Mouse (Mus musculus): ENCODE data around the gene Pim3. TPM values are rescaled to one million over a fixed set of nuclear protein-coding genes. Genes with fewer than 3 reads are reported as not detected.

The Pim3 gene
- polyA plus RNA-seq, 1 experiment from 2014 or later = 53.8 TPM

- 27% methylated on average over 22 of the region's 22 CpGs for WGBS
- Histone ChIP-seq H3K27me3 (replicated peaks) (no peaks in the 10 kb centered on the region), H3K36me3 (peaks cover 11% of the 10 kb centered on the region), H3K4me2 (replicated peaks) (peak overlapping the region; percentile 91), H3K4me1 (replicated peaks) (peaks cover 44% of the 10 kb centered on the region), H3K9me3 (no peaks in the 10 kb centered on the region), H3K4me3 (replicated peaks) (peak overlapping the region; percentile 92), H3K27ac (peak overlapping the region; percentile 98), H3K9ac (peak overlapping the region; percentile 93)
- peak; percentile 2; the same call in 1 of the 2 replicates for ATAC-seq
Measured at GRCm38 (mm10) chr15:88864270-88865030, 2.5 kb downstream of the Pim3 start.

DNA sequence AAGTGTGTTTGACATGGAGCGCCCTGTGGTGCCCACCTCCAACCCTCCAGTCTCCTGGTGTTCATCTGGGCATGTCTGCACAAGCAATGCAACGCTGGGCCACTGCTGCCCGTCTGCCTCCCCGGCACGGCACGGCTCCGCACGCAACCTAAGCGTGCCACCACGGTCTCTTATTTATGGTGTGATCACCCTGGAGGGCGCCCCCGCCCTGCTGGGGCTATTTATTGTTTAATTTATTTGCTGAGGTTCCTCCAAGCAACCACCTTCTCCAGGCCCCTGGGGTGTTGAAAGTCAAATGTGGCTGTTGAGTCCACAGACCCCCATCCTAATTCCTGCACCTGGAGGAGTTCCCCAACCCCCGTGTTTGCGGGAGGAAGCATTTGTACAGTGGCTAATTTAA lies 3.1 kb downstream of the Pim3 start:
- peak overlapping the region; percentile 92 for H3K4me3 ChIP-seq (replicated peaks)
- H3K27ac ChIP-seq = peak overlapping the region; percentile 98; the same call in 1 of the 2 replicates
- 72% methylated on average over 14 of the region's 14 CpGs for WGBS
- no peak for ATAC-seq
- H3K27me3 ChIP-seq (replicated peaks) = no peaks in the 10 kb centered on the region
- peak overlapping the region; percentile 93 for H3K9ac ChIP-seq
- H3K4me2 ChIP-seq (replicated peaks) = peak overlapping the region; percentile 91
- peaks cover 44% of the 10 kb centered on the region for H3K4me1 ChIP-seq (replicated peaks)
- peaks cover 11% of the 10 kb centered on the region for H3K36me3 ChIP-seq
- H3K9me3 ChIP-seq = no peaks in the 10 kb centered on the region

DNA sequence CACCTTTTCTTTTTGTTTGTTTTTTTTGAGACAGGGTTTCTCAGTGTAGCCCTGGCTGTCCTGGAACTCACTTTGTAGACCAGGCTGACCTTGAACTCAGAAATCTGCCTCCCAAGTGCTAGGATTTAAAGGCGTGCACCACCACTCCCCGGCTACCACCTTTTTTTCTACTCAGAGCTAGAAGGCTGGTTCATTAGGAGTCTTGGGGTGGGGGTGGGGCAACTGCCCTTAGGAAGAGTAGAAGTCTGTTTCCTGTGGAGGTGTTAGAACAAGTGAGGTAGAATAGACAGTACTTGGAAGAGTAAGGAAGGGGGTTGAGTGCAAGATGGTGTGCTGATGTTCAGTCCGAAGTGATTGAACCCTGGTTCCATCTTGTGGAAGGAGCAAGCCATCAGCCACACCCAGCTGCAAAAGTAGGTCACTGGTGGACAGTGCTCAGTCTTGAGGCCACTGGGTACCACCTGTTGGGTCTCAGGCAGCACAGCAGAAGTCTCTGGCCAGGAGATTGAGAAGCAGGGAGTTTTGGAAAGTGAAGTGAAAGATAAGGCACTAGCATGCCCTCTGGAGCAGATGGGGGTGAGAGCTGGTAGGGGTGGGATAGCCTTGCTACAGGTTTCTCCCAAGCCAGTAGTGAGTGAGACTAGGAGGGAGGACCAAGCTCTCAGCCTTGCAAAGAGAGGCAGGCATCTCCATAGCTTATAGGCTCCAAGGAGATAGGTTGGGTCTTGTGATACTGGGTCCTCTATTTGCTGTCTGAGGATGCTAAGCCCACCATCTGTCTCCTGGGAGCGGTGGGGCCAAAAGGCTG lies 4.1 kb downstream of the Pim3 start:
- H3K9ac ChIP-seq = 0 out of 2 replicates have a peak overlapping the region, but pooled peaks have one; percentile 8
- H3K4me2 ChIP-seq (replicated peaks) = no peak overlapping the region; the same call in 1 of the 2 replicates
- peaks cover 11% of the 10 kb centered on the region for H3K36me3 ChIP-seq
- H3K4me3 ChIP-seq (replicated peaks) = no peak overlapping the region
- WGBS = 75% methylated on average over 4 of the region's 4 CpGs
- no peaks in the 10 kb centered on the region for H3K27me3 ChIP-seq (replicated peaks)
- H3K9me3 ChIP-seq = no peaks in the 10 kb centered on the region
- ATAC-seq = no peak
- H3K4me1 ChIP-seq (replicated peaks) = peaks cover 44% of the 10 kb centered on the region
- no peak overlapping the region for H3K27ac ChIP-seq

GRCm38 (mm10) chr15:88866934-88867356 lies 5.0 kb downstream of the Pim3 start:
- Histone ChIP-seq H3K27ac (peak overlapping the region; percentile 68), H3K36me3 (peaks cover 11% of the 10 kb centered on the region), H3K4me3 (replicated peaks) (no peak overlapping the region), H3K9ac (no peak overlapping the region), H3K27me3 (replicated peaks) (no peaks in the 10 kb centered on the region), H3K4me1 (replicated peaks) (peaks cover 40% of the 10 kb centered on the region), H3K9me3 (no peaks in the 10 kb centered on the region), H3K4me2 (replicated peaks) (no peak overlapping the region)
- WGBS = 41% methylated on average over 7 of the region's 7 CpGs
- ATAC-seq = no peak

DNA sequence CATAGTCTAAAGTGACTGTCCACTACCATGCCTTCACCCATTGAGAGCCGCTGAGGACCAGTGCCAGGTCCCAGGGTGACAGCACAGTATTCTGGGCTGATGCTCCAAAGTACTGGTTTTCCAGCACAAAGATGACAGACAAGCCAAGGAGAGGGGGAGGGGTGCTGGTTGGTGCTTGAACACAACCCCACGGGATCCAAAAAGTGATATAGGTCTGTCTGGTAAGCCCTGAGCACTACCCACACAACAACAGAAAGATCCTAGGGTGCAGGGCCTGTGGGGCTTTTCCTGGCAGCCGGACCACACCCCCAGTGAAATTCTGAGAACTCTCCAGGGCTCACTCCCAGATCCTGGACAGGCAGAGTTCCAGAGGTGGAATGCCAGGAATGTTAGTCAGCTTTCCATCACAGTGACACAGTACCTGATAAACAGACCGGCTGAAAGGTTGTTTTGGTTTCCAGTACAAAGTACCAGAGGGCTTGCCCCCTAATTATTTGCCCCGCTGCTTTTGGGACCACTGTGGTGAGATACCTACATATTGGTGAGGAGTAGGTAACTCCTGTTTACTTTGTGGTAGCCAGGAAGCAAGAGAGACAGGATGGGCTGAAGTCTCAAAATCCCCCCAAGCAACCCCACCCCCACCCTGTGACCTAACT lies 5.5 kb downstream of the Pim3 start:
- Histone ChIP-seq H3K4me1 (replicated peaks) (peaks cover 40% of the 10 kb centered on the region), H3K4me2 (replicated peaks) (no peak overlapping the region), H3K4me3 (replicated peaks) (no peak overlapping the region), H3K9ac (no peak overlapping the region), H3K27me3 (replicated peaks) (no peaks in the 10 kb centered on the region), H3K36me3 (peaks cover 11% of the 10 kb centered on the region), H3K27ac (peak overlapping the region; percentile 68), H3K9me3 (no peaks in the 10 kb centered on the region)
- ATAC-seq = no peak
- 17% methylated on average over 5 of the region's 5 CpGs for WGBS

DNA sequence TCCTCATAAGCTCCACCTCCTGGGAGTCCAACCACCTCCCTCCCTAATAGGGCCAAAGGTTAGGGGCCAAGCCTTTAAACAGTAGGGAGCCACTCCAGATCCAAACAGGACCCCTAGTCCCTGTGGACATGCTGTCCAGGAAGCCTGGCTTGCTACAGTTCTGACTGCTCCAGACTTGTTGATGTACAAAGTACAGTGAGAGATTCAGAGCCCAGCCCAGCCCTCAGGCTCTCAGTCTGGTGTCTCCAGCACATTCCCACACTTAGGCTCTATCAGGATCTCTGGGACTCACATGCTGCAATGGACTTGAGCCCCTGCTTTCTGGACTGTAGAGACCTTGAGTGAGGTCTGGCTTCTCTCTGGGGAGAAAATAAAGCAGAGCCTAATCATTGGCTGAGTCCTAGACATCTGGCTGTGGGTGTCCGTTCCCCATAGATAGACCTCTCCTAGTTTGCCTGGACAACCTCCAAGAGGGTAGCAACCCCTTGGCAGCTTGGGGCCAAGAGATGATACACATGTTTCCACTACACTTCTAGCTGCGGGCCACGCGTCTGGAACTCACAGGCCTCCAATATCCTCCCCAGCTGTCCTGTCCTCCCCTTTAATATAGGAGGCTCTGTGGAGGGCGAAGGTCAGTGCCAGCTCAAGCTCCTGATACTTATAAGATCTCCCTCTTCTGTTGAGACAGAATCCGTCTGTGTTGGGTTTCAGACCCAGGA lies 6.2 kb downstream of the Pim3 start:
- H3K27ac ChIP-seq = peak overlapping the region; percentile 68
- peaks cover 11% of the 10 kb centered on the region for H3K36me3 ChIP-seq
- H3K4me1 ChIP-seq (replicated peaks) = peaks cover 40% of the 10 kb centered on the region
- WGBS = 67% methylated on average over 6 of the region's 6 CpGs
- H3K9ac ChIP-seq = no peak overlapping the region
- no peaks in the 10 kb centered on the region for H3K9me3 ChIP-seq
- H3K27me3 ChIP-seq (replicated peaks) = no peaks in the 10 kb centered on the region
- peak; percentile 9; the same call in 1 of the 2 replicates for ATAC-seq
- H3K4me3 ChIP-seq (replicated peaks) = no peak overlapping the region
- no peak overlapping the region for H3K4me2 ChIP-seq (replicated peaks)

DNA sequence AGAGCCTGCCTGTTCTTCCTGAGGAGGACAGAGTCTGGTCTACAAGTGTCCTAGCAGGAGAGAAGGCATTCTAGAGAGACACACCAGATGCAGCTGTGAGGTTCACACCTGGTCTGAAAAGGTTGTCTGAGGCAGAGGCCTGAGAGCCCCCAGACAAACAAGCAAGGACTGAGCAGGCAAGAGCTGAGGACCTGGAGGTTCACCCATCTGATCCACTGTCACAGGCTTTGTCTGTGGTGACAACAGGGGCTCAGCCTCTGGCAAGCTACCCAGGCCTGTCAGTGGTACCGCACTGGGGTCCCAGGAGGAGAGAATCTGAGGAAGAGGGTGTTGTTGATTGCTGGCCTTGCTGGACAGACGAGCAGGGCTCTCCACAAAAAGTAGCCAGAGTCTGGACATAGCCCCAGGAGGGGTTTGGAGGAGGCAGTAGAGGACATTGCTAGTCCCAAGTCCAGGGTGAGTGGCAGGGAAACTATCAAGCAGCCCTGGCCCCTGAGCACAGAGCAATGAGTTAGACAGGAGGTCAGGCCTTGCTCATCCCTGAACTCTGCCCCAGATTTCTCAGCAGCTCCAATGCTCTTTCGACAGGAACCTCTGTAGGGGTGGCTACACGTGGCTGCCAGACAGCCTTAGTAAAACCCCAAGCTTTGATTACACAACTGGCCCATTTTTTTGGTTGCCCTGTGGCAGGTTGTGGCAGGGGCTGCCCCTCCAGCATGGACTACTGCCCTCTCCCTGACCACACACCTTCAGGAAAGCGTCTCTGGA lies 8.6 kb downstream of the Pim3 start:
- no peaks in the 10 kb centered on the region for H3K27me3 ChIP-seq (replicated peaks)
- ATAC-seq = no peak
- 69% methylated on average over 5 of the region's 5 CpGs for WGBS
- H3K4me2 ChIP-seq (replicated peaks) = no peak overlapping the region
- H3K4me1 ChIP-seq (replicated peaks) = peaks cover 27% of the 10 kb centered on the region
- no peak overlapping the region for H3K27ac ChIP-seq
- H3K36me3 ChIP-seq = no peaks in the 10 kb centered on the region
- no peak overlapping the region for H3K4me3 ChIP-seq (replicated peaks)
- no peak overlapping the region for H3K9ac ChIP-seq
- H3K9me3 ChIP-seq = no peaks in the 10 kb centered on the region

GRCm38 (mm10) chr15:88874061-88874460 lies 12.1 kb downstream of the Pim3 start:
- no peak overlapping the region for H3K4me3 ChIP-seq (replicated peaks)
- 87% methylated on average over 3 of the region's 3 CpGs for WGBS
- H3K9me3 ChIP-seq = no peaks in the 10 kb centered on the region
- H3K27me3 ChIP-seq (replicated peaks) = no peaks in the 10 kb centered on the region
- no peak overlapping the region for H3K4me2 ChIP-seq (replicated peaks)
- no peaks in the 10 kb centered on the region for H3K36me3 ChIP-seq
- 0 out of 2 replicates have a peak, but pooled peaks cover 2% of the 10 kb centered on the region for H3K4me1 ChIP-seq (replicated peaks)
- H3K27ac ChIP-seq = no peak overlapping the region
- no peak for ATAC-seq
- no peak overlapping the region for H3K9ac ChIP-seq

DNA sequence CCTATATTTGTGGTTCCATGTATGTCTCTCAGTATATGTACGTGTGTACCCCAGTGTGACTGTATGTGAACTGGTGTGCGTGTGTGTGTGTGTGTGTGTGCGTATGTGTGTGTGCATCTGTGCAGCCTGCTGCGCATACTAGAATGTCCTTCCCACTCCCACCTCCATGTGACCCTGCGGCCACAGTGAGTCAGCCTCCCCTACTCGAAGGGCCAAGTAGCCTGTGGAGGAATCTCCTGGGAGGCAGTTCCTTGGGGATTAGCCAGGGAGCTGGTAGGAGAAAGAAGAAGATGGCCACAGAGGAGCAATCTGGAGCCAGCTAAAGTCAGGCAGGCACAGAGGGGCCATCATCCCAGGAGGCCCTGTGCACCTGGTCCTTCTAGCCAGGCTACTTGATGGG lies 12.5 kb downstream of the Pim3 start:
- 88% methylated on average over 6 of the region's 6 CpGs for WGBS
- Histone ChIP-seq H3K4me3 (replicated peaks) (no peak overlapping the region), H3K27me3 (replicated peaks) (no peaks in the 10 kb centered on the region), H3K36me3 (no peaks in the 10 kb centered on the region), H3K4me1 (replicated peaks) (0 out of 2 replicates have a peak, but pooled peaks cover 2% of the 10 kb centered on the region), H3K4me2 (replicated peaks) (no peak overlapping the region), H3K27ac (no peak overlapping the region), H3K9ac (no peak overlapping the region), H3K9me3 (no peaks in the 10 kb centered on the region)
- no peak for ATAC-seq

DNA sequence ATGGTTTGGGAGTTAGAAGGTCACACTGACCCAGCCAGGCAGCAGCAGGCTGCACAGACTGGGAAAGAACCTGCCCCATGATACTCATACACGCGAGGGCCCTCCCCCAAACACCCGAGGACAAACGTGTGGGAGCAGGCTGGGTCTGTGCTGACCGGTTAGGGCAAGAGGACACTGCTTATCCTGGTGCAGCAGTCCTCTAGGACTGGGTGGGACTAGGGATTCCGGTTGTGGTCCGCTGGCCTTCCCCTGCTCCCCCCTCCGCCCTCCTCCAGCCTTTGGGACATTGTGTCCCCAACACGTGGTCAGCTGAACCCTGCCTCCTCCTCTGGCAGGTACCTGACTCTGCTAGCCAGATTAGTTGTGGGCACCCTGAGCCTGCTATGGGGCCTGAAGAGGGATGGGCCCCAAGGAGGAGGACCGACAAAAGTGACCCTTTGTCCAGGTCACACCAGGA lies 13.7 kb downstream of the Pim3 start:
- H3K9me3 ChIP-seq = no peaks in the 10 kb centered on the region
- H3K27ac ChIP-seq = no peak overlapping the region
- 38% methylated on average over 10 of the region's 10 CpGs for WGBS
- no peak overlapping the region for H3K4me2 ChIP-seq (replicated peaks)
- peak; percentile 56 for ATAC-seq
- H3K36me3 ChIP-seq = no peaks in the 10 kb centered on the region
- H3K9ac ChIP-seq = no peak overlapping the region
- 0 out of 2 replicates have a peak, but pooled peaks cover 2% of the 10 kb centered on the region for H3K4me1 ChIP-seq (replicated peaks)
- H3K27me3 ChIP-seq (replicated peaks) = no peaks in the 10 kb centered on the region
- no peak overlapping the region for H3K4me3 ChIP-seq (replicated peaks)
